Mouse (Mus musculus): ENCODE data around the gene Rplp0. TPM values are rescaled to one million over a fixed set of nuclear protein-coding genes. Genes with fewer than 3 reads are reported as not detected.

Rplp0 gene
- polyA plus RNA-seq, 1 experiment from 2014 or later: 1,442 TPM

DNA sequence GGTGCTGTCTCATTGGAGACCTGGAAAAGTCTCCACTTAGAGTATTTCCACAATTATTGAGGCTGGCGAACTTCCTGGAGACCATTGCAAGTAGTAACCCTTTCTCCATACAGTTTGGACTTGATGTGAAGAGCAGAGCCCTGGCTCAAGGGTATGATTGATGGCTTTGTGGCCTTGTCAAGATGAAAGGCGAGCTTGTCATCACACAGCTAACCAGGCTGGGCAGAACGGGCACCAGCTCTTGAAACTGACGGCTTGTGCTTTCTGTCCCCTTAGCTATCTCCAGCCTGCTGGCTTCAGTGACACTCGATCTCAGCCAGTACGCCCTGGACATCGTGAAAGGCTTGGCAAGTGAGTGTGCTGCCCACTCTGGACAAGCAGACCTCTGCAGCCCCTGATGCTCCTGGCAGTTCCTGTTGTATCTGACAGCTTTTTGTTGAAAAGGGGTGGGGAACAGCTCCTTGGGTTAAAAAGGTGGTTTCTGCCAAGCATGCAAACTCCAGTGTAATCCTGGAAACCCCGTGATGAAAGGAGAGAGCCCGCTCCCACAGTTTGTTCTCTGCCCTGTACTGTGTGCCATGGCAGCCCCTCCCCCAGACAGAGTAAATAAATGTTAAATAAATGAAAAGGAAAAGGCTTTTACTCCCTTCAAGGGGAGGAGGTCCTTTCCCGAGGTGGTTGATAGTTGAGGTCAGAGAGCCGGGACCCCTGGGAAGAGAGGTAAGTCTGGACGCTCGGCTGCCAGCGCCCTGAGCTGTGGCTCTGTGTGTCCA, 21.1 kb downstream of the Rplp0 start:
- Histone ChIP-seq H3K4me3 (no peak overlapping the region), H3K4me1 (no peaks in the 10 kb centered on the region), H3K9me3 (replicated peaks) (no peaks in the 10 kb centered on the region; the same call in 1 of the 2 replicates), H3K36me3 (peaks cover 100% of the 10 kb centered on the region), H3K27ac (no peak overlapping the region), H3K27me3 (ENCODE audit: low read depth, poor library complexity, severe bottlenecking) (no peaks in the 10 kb centered on the region)
- WGBS: 93% methylated on average over 14 of the region's 14 CpGs
- DNase-seq (ENCODE audit: low spot score): no peak

DNA sequence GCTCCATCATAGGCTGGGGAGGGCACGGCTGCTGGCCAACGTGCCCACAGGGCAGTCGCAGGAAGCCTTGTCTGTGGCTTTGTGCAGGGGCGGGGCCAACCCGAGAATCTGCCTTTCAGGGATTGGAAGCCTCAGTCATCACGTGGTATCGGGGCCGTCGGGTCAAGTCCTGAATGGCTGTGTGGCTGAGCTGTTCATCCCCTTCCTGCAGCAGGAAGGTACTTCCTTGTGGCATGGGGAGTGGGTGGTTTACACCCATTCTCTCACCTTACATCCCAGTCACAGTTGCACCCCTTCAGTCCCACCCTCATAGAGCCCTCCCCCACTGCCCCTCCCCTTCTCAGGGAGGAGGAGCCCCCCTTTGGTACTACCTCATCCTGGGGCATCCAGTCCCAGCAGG, 22.4 kb downstream of the Rplp0 start:
- WGBS: 95% methylated on average over 9 of the region's 9 CpGs
- Histone ChIP-seq H3K9me3 (replicated peaks) (no peaks in the 10 kb centered on the region; the same call in 1 of the 2 replicates), H3K27ac (no peak overlapping the region), H3K4me1 (no peaks in the 10 kb centered on the region), H3K36me3 (peaks cover 100% of the 10 kb centered on the region), H3K4me3 (no peak overlapping the region), H3K27me3 (ENCODE audit: low read depth, poor library complexity, severe bottlenecking) (no peaks in the 10 kb centered on the region)
- DNase-seq (ENCODE audit: low spot score): no peak

DNA sequence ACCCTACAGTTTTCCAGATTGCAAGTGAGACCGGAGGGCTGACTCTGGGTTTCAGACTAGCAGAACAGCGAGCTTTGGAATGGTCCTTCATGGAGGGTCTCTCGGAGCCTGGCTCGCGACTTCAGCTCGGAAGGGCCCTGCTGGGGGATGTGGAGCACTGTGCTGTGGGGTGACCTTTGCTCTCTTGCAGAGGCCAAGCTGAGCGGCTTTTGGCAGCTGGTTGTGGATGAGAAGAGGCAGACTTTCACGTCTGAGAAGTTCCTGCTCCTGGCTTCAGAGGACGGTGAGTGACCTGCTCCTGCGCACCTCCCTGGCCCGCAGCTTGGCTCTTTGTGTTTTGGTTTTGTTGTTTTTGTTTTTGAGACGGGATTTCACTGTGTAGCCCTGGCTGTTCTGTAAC, 26.3 kb downstream of the Rplp0 start:
- Histone ChIP-seq H3K9me3 (replicated peaks) (no peaks in the 10 kb centered on the region; the same call in 1 of the 2 replicates), H3K27me3 (ENCODE audit: low read depth, poor library complexity, severe bottlenecking) (no peaks in the 10 kb centered on the region), H3K36me3 (peaks cover 99% of the 10 kb centered on the region), H3K27ac (no peak overlapping the region), H3K4me3 (no peak overlapping the region), H3K4me1 (no peaks in the 10 kb centered on the region)
- WGBS: 90% methylated on average over 12 of the region's 12 CpGs
- DNase-seq (ENCODE audit: low spot score): no peak

DNA sequence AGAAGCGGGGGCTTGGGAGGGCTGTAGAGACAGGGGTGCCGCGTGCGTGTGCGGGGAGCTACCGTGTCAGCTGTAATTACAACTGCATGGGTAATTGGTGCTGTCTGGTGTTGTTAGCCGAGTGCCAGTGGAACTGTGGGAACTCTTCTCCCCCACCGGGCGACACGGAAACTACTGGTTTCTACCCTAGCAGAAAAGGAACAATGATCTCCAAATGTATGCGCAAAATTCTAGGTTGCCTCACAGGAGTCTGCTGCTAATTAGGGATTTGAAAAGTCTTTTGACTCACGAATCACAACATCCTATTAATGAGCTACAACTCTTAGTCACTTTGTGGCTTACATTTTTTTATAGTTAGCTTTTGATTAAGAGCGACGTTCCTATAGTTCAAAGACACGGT, 26.9 kb downstream of the Rplp0 start:
- WGBS: 95% methylated on average over 15 of the region's 15 CpGs
- DNase-seq (ENCODE audit: low spot score): no peak
- H3K27ac ChIP-seq: no peak overlapping the region
- H3K9me3 ChIP-seq (replicated peaks): no peaks in the 10 kb centered on the region; the same call in 1 of the 2 replicates
- no peak overlapping the region for H3K4me3 ChIP-seq
- no peaks in the 10 kb centered on the region for H3K4me1 ChIP-seq
- peaks cover 99% of the 10 kb centered on the region for H3K36me3 ChIP-seq
- H3K27me3 ChIP-seq (ENCODE audit: low read depth, poor library complexity, severe bottlenecking): no peaks in the 10 kb centered on the region

DNA sequence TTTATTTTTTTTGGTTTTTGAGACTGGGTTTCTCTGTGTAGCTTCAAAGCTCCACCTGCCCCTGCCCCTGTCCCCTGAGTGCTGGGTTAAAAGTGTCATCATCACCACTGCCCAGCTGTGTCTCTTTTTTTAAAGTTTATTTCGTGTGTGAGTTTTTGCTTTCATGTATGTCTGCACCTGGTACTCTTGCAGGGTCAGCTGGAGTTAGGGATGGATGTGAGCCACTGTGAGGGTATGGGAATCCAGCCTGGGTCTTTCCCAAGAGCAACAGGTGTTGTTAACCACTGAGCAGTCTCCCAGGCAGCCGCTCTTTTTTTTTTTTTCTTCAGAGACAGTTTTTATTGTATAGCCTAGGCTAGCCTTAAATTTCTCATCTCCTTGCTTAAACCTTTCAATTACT, 27.5 kb downstream of the Rplp0 start:
- DNase-seq (ENCODE audit: low spot score): no peak
- WGBS: 94% methylated on average over 2 of the region's 2 CpGs
- Histone ChIP-seq H3K9me3 (replicated peaks) (no peaks in the 10 kb centered on the region; the same call in 1 of the 2 replicates), H3K4me3 (no peak overlapping the region), H3K27me3 (ENCODE audit: low read depth, poor library complexity, severe bottlenecking) (no peaks in the 10 kb centered on the region), H3K36me3 (peaks cover 99% of the 10 kb centered on the region), H3K4me1 (no peaks in the 10 kb centered on the region), H3K27ac (no peak overlapping the region)

DNA sequence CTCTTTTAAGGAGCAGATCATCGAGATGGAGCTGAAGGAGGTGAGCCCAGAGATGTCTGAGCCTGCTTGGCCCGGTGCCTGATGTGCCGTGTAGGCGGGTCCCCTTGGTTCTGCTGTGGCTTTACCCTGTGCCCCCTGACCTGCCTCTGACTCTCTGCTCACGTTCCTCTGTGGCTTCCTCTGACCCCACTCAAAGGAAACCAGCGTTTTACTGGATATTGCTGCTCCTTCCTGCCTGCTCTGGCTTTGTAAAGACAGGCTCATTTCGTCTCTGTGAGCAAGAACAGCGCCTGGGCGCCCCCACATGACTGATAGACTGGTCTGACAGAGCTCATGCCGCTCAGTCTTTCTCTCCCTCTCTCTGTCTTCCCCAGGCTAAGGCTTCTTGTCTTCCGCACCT, 31.8 kb downstream of the Rplp0 start:
- no peaks in the 10 kb centered on the region for H3K9me3 ChIP-seq (replicated peaks)
- H3K27me3 ChIP-seq (ENCODE audit: low read depth, poor library complexity, severe bottlenecking): no peaks in the 10 kb centered on the region
- peaks cover 99% of the 10 kb centered on the region for H3K36me3 ChIP-seq
- no peaks in the 10 kb centered on the region for H3K4me1 ChIP-seq
- H3K4me3 ChIP-seq: no peak overlapping the region
- DNase-seq (ENCODE audit: low spot score): no peak
- H3K27ac ChIP-seq: no peak overlapping the region
- WGBS: 88% methylated on average over 11 of the region's 11 CpGs

DNA sequence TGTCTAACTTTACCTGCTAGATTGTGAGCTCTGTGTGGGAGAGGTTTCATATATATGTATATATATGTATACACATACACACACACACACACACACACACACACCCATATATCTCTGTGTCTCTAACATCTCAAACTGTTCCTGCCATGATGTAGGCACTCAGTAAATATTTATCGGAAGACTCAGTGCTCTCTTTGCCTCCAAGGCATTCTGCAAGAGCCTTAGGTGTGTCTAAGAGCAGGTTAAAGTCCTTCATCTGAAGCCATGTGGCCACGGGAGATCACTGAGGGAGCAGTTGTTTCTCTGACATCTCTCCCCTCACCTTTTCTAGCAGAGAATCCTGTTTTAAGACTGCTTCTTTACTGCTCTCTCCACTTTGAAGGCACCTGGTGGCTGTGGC, 32.2 kb downstream of the Rplp0 start:
- DNase-seq (ENCODE audit: low spot score): no peak
- Histone ChIP-seq H3K4me3 (no peak overlapping the region), H3K27ac (no peak overlapping the region), H3K4me1 (no peaks in the 10 kb centered on the region), H3K36me3 (peaks cover 99% of the 10 kb centered on the region), H3K9me3 (replicated peaks) (no peaks in the 10 kb centered on the region), H3K27me3 (ENCODE audit: low read depth, poor library complexity, severe bottlenecking) (no peaks in the 10 kb centered on the region)
- 98% methylated on average over 2 of the region's 2 CpGs for WGBS

DNA sequence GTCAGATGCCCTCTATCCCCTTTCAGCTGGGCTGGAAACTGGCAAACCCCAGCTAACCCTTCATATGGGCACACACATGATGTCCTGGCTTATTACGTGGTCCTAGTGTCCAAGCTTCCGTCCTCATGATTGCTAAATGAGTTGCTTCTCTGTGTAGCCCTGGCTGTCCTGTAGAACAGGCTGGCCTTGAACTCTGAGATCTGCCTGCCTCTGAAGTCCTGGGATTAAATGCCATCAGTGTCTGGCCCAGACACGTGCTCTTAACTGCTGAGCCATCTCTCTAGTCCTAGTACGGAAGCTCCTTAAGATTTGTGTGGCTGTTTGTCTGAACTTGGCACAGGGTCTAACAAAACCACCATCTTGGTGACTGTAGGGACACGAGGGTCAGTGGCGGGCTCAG, 44.3 kb downstream of the Rplp0 start:
- peaks cover 100% of the 10 kb centered on the region for H3K36me3 ChIP-seq
- no peak for DNase-seq (ENCODE audit: low spot score)
- H3K9me3 ChIP-seq (replicated peaks): no peaks in the 10 kb centered on the region
- 94% methylated on average over 6 of the region's 6 CpGs for WGBS
- H3K27ac ChIP-seq: no peak overlapping the region
- H3K4me1 ChIP-seq: no peaks in the 10 kb centered on the region
- H3K4me3 ChIP-seq: no peak overlapping the region
- no peaks in the 10 kb centered on the region for H3K27me3 ChIP-seq (ENCODE audit: low read depth, poor library complexity, severe bottlenecking)

DNA sequence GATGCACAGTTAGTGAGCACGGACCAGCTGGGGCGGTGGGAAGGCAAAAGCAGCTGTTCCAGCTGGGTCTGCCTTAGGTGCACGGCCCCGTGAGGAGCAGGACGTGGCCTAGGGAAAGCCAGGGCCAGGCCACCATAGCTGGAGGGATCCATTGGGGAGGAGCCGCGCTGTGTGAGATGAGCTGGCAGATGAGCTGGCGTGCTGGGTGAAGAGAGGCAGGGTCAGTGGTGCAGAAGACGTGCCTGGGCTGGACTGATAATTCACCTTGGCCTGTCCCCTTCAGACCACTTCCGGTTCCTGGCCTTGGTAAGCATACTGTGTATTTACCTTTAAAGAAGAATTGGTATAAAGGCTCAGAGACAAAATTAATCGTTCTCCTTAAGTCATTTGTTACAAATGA, 52.3 kb downstream of the Rplp0 start:
- Histone ChIP-seq H3K4me1 (no peaks in the 10 kb centered on the region), H3K4me3 (no peak overlapping the region), H3K27me3 (ENCODE audit: low read depth, poor library complexity, severe bottlenecking) (no peaks in the 10 kb centered on the region), H3K9me3 (replicated peaks) (no peaks in the 10 kb centered on the region), H3K36me3 (peaks cover 100% of the 10 kb centered on the region), H3K27ac (no peak overlapping the region)
- DNase-seq (ENCODE audit: low spot score): no peak
- WGBS: 95% methylated on average over 11 of the region's 11 CpGs

Small RNAs within 50 kb of the gene (microRNA-seq; reads per million reads assigned to microRNA genes)
- not detected for gene Mir7029

Other genes with a start within 250 kb of the Rplp0 start
- 444 and 468 TPM in 2 replicates for gene Srsf9, start 232.3 kb upstream of the Rplp0 start, polyA plus RNA-seq (2016; fragmentation: Nextera tagmentation; extraction: Ambion mirVana)
- 33.3 and 34.1 TPM in 2 replicates for gene Gatc, start 218.3 kb upstream of the Rplp0 start, polyA plus RNA-seq (2016; fragmentation: Nextera tagmentation; extraction: Ambion mirVana)
- 55.0 and 60.0 TPM in 2 replicates for gene Triap1, start 218.2 kb upstream of the Rplp0 start, polyA plus RNA-seq (2016; fragmentation: Nextera tagmentation; extraction: Ambion mirVana)
- 718 and 743 TPM in 2 replicates for gene Cox6a1, start 210.5 kb upstream of the Rplp0 start, polyA plus RNA-seq (2016; fragmentation: Nextera tagmentation; extraction: Ambion mirVana)
- 54.0 and 60.6 TPM in 2 replicates for gene Msi1, start 129.9 kb upstream of the Rplp0 start, polyA plus RNA-seq (2016; fragmentation: Nextera tagmentation; extraction: Ambion mirVana)
- gene Pla2g1b, start 93.2 kb upstream of the Rplp0 start, polyA plus RNA-seq (2016; fragmentation: Nextera tagmentation; extraction: Ambion mirVana): not detected in 2 replicates
- gene Sirt4, start 74.7 kb upstream of the Rplp0 start, polyA plus RNA-seq (2016; fragmentation: Nextera tagmentation; extraction: Ambion mirVana): 16.0 and 18.5 TPM in 2 replicates
- 36.8 and 45.3 TPM in 2 replicates for gene Pxn, start 52.8 kb upstream of the Rplp0 start, polyA plus RNA-seq (2016; fragmentation: Nextera tagmentation; extraction: Ambion mirVana)
- 63.3 and 63.8 TPM in 2 replicates for gene Gcn1l1, start 5.8 kb downstream of the Rplp0 start, polyA plus RNA-seq (2016; fragmentation: Nextera tagmentation; extraction: Ambion mirVana)
- 14.9 and 15.4 TPM in 2 replicates for gene Rab35, start 72.4 kb downstream of the Rplp0 start, polyA plus RNA-seq (2016; fragmentation: Nextera tagmentation; extraction: Ambion mirVana)
- gene Bicdl1, start 172.2 kb downstream of the Rplp0 start, polyA plus RNA-seq (2016; fragmentation: Nextera tagmentation; extraction: Ambion mirVana): 7.1 and 8.3 TPM in 2 replicates